Mouse (Mus musculus) C2C12 (cell line): ENCODE measurements around the gene Ccdc103.

Experiments
- CEBPB ChIP-seq: IDR thresholded peaks from one replicate; pipeline ENCODE4 v1.6.1; 2011; ENCODE audit warnings: low read depth, mild to moderate bottlenecking, control low read depth, moderate library complexity
- CTCF ChIP-seq: IDR thresholded peaks from one replicate; pipeline ENCODE4 v1.5.1; 2011; ENCODE audit not compliant: control insufficient read depth, insufficient read depth, insufficient read length
- FOSL1 ChIP-seq: IDR thresholded peaks from one replicate; pipeline ENCODE4 v1.8.0; 2011; ENCODE audit warnings: mild to moderate bottlenecking, low read length; ENCODE audit not compliant: poor library complexity, insufficient read depth, severe bottlenecking
- MAX ChIP-seq: IDR thresholded peaks from one replicate; pipeline ENCODE4 v1.6.1; 2011; ENCODE audit warnings: mild to moderate bottlenecking, control low read depth
- MYOD1 ChIP-seq: IDR thresholded peaks from one replicate; pipeline ENCODE4 v1.6.1; 2011; ENCODE audit warnings: low read depth; ENCODE audit not compliant: control insufficient read depth, insufficient read length
- MYOG ChIP-seq: IDR thresholded peaks from one replicate; pipeline ENCODE4 v1.6.1; 2011; ENCODE audit not compliant: control insufficient read depth, insufficient read length; ENCODE audit errors: extremely low read depth
- USF1 ChIP-seq: IDR thresholded peaks from one replicate; pipeline ENCODE4 v1.6.1; 2011; ENCODE audit warnings: low read depth, mild to moderate bottlenecking, control low read depth, moderate library complexity

DNA sequence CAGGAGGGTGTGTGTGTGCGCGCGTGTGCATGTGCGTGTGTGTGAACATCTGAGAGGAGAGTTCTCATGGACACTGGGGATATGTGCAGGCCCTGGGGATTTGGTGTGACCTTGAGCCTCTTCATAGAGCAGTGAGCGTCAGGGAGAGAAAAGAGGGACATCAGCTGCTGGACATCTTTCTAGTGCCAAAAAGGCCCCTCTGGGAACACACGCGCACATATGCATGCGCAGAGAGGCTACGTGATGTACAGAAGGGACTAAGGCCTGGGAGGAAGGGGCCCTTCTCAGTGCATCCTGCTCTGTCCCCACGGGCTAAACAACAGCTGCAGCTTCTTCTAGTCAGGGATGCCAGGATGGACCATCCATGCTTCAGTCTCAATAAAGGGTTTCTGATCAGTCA is 46.8 kb upstream of the Ccdc103 start:
- TF ChIP-seq CTCF = no peak
- TF ChIP-seq MYOD1 = no peak
- TF ChIP-seq USF1 = no peak
- no peak for TF ChIP-seq MYOG
- no peak for TF ChIP-seq MAX
- TF ChIP-seq CEBPB = no peak
- TF ChIP-seq FOSL1 = no peak
